ENCODE assay signal across 8 mouse cellular contexts in the genomic region with DNA sequence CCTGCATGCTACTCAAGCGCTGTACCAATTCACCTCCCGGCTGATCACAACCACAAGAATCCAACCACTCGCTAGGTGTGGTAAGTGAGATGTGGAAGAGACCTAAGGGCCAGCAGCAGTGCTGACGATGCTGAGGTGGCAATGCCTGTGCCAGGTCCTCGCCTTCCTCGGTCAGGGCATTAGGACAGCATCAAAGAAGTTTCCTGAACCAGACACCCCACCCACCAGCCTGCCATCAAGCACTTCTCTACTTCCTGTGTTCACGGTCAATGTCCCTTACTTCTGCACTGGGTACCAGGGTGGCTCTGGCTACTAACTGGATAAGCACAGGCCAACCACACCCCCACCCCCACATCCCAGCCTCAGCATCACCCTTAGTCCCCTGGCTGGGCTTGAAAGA.
DNase-seq lines count a peak whose midpoint lies in the region; ATAC-seq lines count a peak whose summit lies in the region.

No protein-coding gene starts in this region.

- no peaks in the 10 kb centered on the region for H3K9me3 ChIP-seq in forebrain, embryonic 10.5 days
- no peaks in the 10 kb centered on the region for H3K9me3 ChIP-seq in forebrain, embryonic 12.5 days

- H3K36me3 ChIP-seq in forebrain, embryonic 10.5 days (replicated peaks) = peaks cover 48% of the 10 kb centered on the region
- peaks cover 17% of the 10 kb centered on the region for H3K36me3 ChIP-seq in forebrain, embryonic 12.5 days (replicated peaks)

- no peak overlapping the region for H3K4me3 ChIP-seq in forebrain, embryonic 10.5 days
- H3K4me3 ChIP-seq in forebrain, embryonic 12.5 days (replicated peaks) = no peak overlapping the region

- no peak overlapping the region for H3K9ac ChIP-seq in forebrain, embryonic 12.5 days

- no peak for DNase-seq in forebrain, embryonic 10.5 days (ENCODE audit: extremely low spot score, low spot score)
- DNase-seq in lung, postnatal 36 days = peak; percentile 52
- no peak for DNase-seq in lung, postnatal 25 days (ENCODE audit: low spot score)
- DNase-seq in thymus, postnatal 14 days = peak; percentile 60
- DNase-seq in urinary bladder, postnatal 10 days (ENCODE audit: low spot score) = no peak
- DNase-seq in embryo, embryonic 11 days = no peak

- 90% methylated on average over 7 of the region's 7 CpGs for WGBS in forebrain, embryonic 10.5 days
- WGBS in forebrain, embryonic 12.5 days = 90% methylated on average over 7 of the region's 7 CpGs

- no peak overlapping the region for H3K4me2 ChIP-seq in forebrain, embryonic 12.5 days

- no peaks in the 10 kb centered on the region for H3K27me3 ChIP-seq in forebrain, embryonic 10.5 days (ENCODE audit: poor library complexity, severe bottlenecking)
- H3K27me3 ChIP-seq in forebrain, embryonic 12.5 days = no peaks in the 10 kb centered on the region

- peaks cover 32% of the 10 kb centered on the region for H3K4me1 ChIP-seq in forebrain, embryonic 10.5 days
- peaks cover 17% of the 10 kb centered on the region for H3K4me1 ChIP-seq in forebrain, embryonic 12.5 days

- peak overlapping the region; percentile 74 for H3K27ac ChIP-seq in forebrain, embryonic 10.5 days
- no peak overlapping the region for H3K27ac ChIP-seq in forebrain, embryonic 12.5 days

- no peak for ATAC-seq in forebrain, embryonic 12.5 days (ENCODE audit: low FRiP score)
- ATAC-seq in inflammation-experienced regulatory T-cells, adult 6 months = peak; percentile 4

Comparison
In these comparisons a context has a peak if more than half of its experiments do, and no peak if none do; other contexts are left out.
1. DNase-seq: peak in lung, postnatal 36 days (single experiment) and thymus, postnatal 14 days (single experiment); none in forebrain, embryonic 10.5 days (single experiment), lung, postnatal 25 days (single experiment), urinary bladder, postnatal 10 days (single experiment) and embryo, embryonic 11 days (single experiment).